Comparison of ENCODE assay signal across 30 mouse cellular contexts in genomic region chr6:85395360-85395759, GRCm38 (mm10). TPM values are rescaled to one million over a fixed set of nuclear protein-coding genes. Genes with fewer than 3 reads are reported as not detected.
DNase-seq lines count a peak whose midpoint lies in the region; ATAC-seq and TF ChIP-seq lines count a peak whose summit lies in the region.
"Had no signal": no experiment of that assay in that cellular context is flagged by ENCODE, and none has a peak within 500 bp of the region (broad histone marks: within the 10 kb centered on the region; RNA-seq: fewer than 3 reads in every experiment).

No protein-coding gene starts in this region.

- no peak overlapping the region for H3K9ac ChIP-seq in intestine, postnatal 0 days (ENCODE audit: low read depth, low read length)
- H3K9ac ChIP-seq in intestine, embryonic 15.5 days, result no peak overlapping the region
- H3K9ac ChIP-seq in stomach, postnatal 0 days (ENCODE audit: low read length), result no peak overlapping the region
- H3K9ac ChIP-seq: embryonic facial prominence, embryonic 13.5 days; forebrain, embryonic 13.5 days; hindbrain, embryonic 13.5 days had no signal

- TF ChIP-seq EP300 in stomach, postnatal 0 days (optimal IDR thresholded peaks at IDR 0.05), result no peak

- H3K4me2 ChIP-seq in intestine, postnatal 0 days (replicated peaks; ENCODE audit: low read depth), result no peak overlapping the region
- no peak overlapping the region for H3K4me2 ChIP-seq in intestine, embryonic 15.5 days (replicated peaks)
- H3K4me2 ChIP-seq in stomach, postnatal 0 days (replicated peaks; ENCODE audit: low read depth), result no peak overlapping the region
- H3K4me2 ChIP-seq: embryonic facial prominence, embryonic 13.5 days; forebrain, embryonic 13.5 days; heart, embryonic 11.5 days; hindbrain, embryonic 13.5 days had no signal

- H3K27me3 ChIP-seq in intestine, postnatal 0 days (replicated peaks; ENCODE audit: control insufficient read depth, insufficient read depth, low read length), result no peaks in the 10 kb centered on the region
- no peaks in the 10 kb centered on the region for H3K27me3 ChIP-seq in intestine, embryonic 15.5 days (replicated peaks)
- no peaks in the 10 kb centered on the region for H3K27me3 ChIP-seq in stomach, postnatal 0 days (ENCODE audit: control insufficient read depth, insufficient read depth, low read length)
- H3K27me3 ChIP-seq: embryonic facial prominence, embryonic 13.5 days; forebrain, embryonic 13.5 days had no signal

- no peaks in the 10 kb centered on the region for H3K4me1 ChIP-seq in intestine, postnatal 0 days (replicated peaks; ENCODE audit: control insufficient read depth, insufficient read depth, low read length)
- no peaks in the 10 kb centered on the region for H3K4me1 ChIP-seq in intestine, embryonic 15.5 days (replicated peaks)
- H3K4me1 ChIP-seq in stomach, postnatal 0 days (replicated peaks; ENCODE audit: control insufficient read depth, insufficient read depth), result no peaks in the 10 kb centered on the region
- H3K4me1 ChIP-seq: hindbrain, embryonic 10.5 days; hindbrain, embryonic 13.5 days had no signal

- DNase-seq in ES-CJ7 (ENCODE audit: low read depth, low spot score) (peak; percentile 44), R1 (ENCODE audit: low read depth, low spot score) (peak; percentile 72)
- no peak for DNase-seq in stomach, postnatal 0 days (ENCODE audit: low spot score)
- DNase-seq in lung, postnatal 14 days, result no peak
- DNase-seq: adrenal gland, postnatal 10 days; adrenal gland, postnatal 36 days; B cell, adult 2 months; cerebellum, adult 18-20 months; cerebellum, adult 9-10 months; cerebellum, postnatal 14 days; embryo, embryonic 11 days; gastrocnemius, postnatal 10 days; gastrocnemius, postnatal 36 days; heart, postnatal 36 days; kidney, adult 2 months had no signal

- H3K27ac ChIP-seq in intestine, postnatal 0 days (ENCODE audit: low read depth, low read length), result no peak overlapping the region
- no peak overlapping the region for H3K27ac ChIP-seq in intestine, embryonic 15.5 days
- H3K27ac ChIP-seq in stomach, postnatal 0 days (replicated peaks), result no peak overlapping the region
- H3K27ac ChIP-seq: embryonic facial prominence, embryonic 10.5 days; embryonic facial prominence, embryonic 13.5 days; forebrain, embryonic 13.5 days; hindbrain, embryonic 10.5 days; hindbrain, embryonic 13.5 days had no signal

- H3K9me3 ChIP-seq in intestine, postnatal 0 days (ENCODE audit: control insufficient read depth), result no peaks in the 10 kb centered on the region
- no peaks in the 10 kb centered on the region for H3K9me3 ChIP-seq in intestine, embryonic 15.5 days
- H3K9me3 ChIP-seq in stomach, postnatal 0 days (ENCODE audit: control insufficient read depth, low read length), result no peaks in the 10 kb centered on the region
- H3K9me3 ChIP-seq: embryonic facial prominence, embryonic 13.5 days; hindbrain, embryonic 10.5 days had no signal

- H3K4me3 ChIP-seq in intestine, postnatal 0 days (ENCODE audit: low read depth, low read length), result no peak overlapping the region
- no peak overlapping the region for H3K4me3 ChIP-seq in intestine, embryonic 15.5 days (replicated peaks)
- no peak overlapping the region for H3K4me3 ChIP-seq in stomach, postnatal 0 days (ENCODE audit: low read depth, low read length)
- H3K4me3 ChIP-seq: embryonic facial prominence, embryonic 10.5 days; embryonic facial prominence, embryonic 13.5 days; erythroblast, embryonic 14.5 days; forebrain, embryonic 13.5 days; hindbrain, embryonic 10.5 days; hindbrain, embryonic 13.5 days had no signal

- H3K36me3 ChIP-seq in intestine, postnatal 0 days (ENCODE audit: control insufficient read depth, insufficient read depth), result no peaks in the 10 kb centered on the region
- no peaks in the 10 kb centered on the region for H3K36me3 ChIP-seq in intestine, embryonic 15.5 days
- H3K36me3 ChIP-seq in stomach, postnatal 0 days (ENCODE audit: control insufficient read depth, insufficient read depth, low read length), result no peaks in the 10 kb centered on the region
- H3K36me3 ChIP-seq: embryonic facial prominence, embryonic 10.5 days; embryonic facial prominence, embryonic 13.5 days; hindbrain, embryonic 10.5 days; hindbrain, embryonic 13.5 days had no signal

- WGBS in intestine, postnatal 0 days, result 83% methylated on average over 2 of the region's 2 CpGs
- 87% methylated on average over 2 of the region's 2 CpGs for WGBS in intestine, embryonic 15.5 days
- WGBS in stomach, postnatal 0 days, result 81% methylated on average over 2 of the region's 2 CpGs

- 0 out of 2 replicates have a peak, but pooled peaks have one; percentile 12 for TF ChIP-seq CTCF in intestine, postnatal 0 days (IDR thresholded peaks at IDR 0.05; ENCODE audit: low read depth)
- TF ChIP-seq CTCF in stomach, postnatal 0 days (IDR thresholded peaks at IDR 0.05; ENCODE audit: low read depth), result no peak

- ATAC-seq in intestine, postnatal 0 days, result no peak
- no peak for ATAC-seq in intestine, embryonic 15.5 days
- no peak for ATAC-seq in stomach, postnatal 0 days (ENCODE audit: low FRiP score, low TSS enrichment)
- ATAC-seq: forebrain, embryonic 13.5 days; forebrain, embryonic 16.5 days; hindbrain, embryonic 16.5 days; intestine, embryonic 16.5 days had no signal

RNA-seq across cellular contexts. Expression of gene Rab11fip5, which starts 20.9 kb away (rescaled TPM):
- polyA plus RNA-seq in intestine, postnatal 0 days (2015; fragmentation: Nextera tagmentation; extraction: Ambion mirVana), result 30.5 and 35.8 TPM in 2 replicates
- polyA plus RNA-seq in intestine, embryonic 15.5 days (2015; fragmentation: Nextera tagmentation; extraction: Ambion mirVana), result 12.0 and 14.7 TPM in 2 replicates
- 7.6 and 8.3 TPM in 2 replicates for polyA plus RNA-seq in stomach, postnatal 0 days (2015; fragmentation: Nextera tagmentation; extraction: Ambion mirVana)

RNA-seq across cellular contexts. Expression of gene Noto, which starts 28.3 kb away (rescaled TPM):
- polyA plus RNA-seq in intestine, postnatal 0 days (2015; fragmentation: Nextera tagmentation; extraction: Ambion mirVana), result not detected in 2 replicates
- not detected in 2 replicates for polyA plus RNA-seq in intestine, embryonic 15.5 days (2015; fragmentation: Nextera tagmentation; extraction: Ambion mirVana)
- not detected in 2 replicates for polyA plus RNA-seq in stomach, postnatal 0 days (2015; fragmentation: Nextera tagmentation; extraction: Ambion mirVana)
- polyA plus RNA-seq: cortical plate, adult 2 months; embryonic facial prominence, embryonic 10.5 days; embryonic facial prominence, embryonic 13.5 days; erythroblast, embryonic 14.5 days; forebrain, embryonic 13.5 days; forebrain, embryonic 16.5 days; heart, embryonic 11.5 days; heart, embryonic 14.5 days; heart, postnatal 0 days; hindbrain, embryonic 10.5 days; hindbrain, embryonic 13.5 days; hindbrain, embryonic 16.5 days; intestine, embryonic 16.5 days; kidney, adult 2 months had no signal

RNA-seq across cellular contexts. Expression of gene Smyd5, which starts 36.4 kb away (rescaled TPM):
- 10.1 and 10.9 TPM in 2 replicates for polyA plus RNA-seq in intestine, postnatal 0 days (2015; fragmentation: Nextera tagmentation; extraction: Ambion mirVana)
- polyA plus RNA-seq in intestine, embryonic 15.5 days (2015; fragmentation: Nextera tagmentation; extraction: Ambion mirVana), result 49.8 and 52.8 TPM in 2 replicates
- polyA plus RNA-seq in stomach, postnatal 0 days (2015; fragmentation: Nextera tagmentation; extraction: Ambion mirVana), result 14.1 and 14.7 TPM in 2 replicates

RNA-seq across cellular contexts. Expression of gene Cct7, which starts 56.0 kb away (rescaled TPM):
- polyA plus RNA-seq in intestine, postnatal 0 days (2015; fragmentation: Nextera tagmentation; extraction: Ambion mirVana), result 152 and 159 TPM in 2 replicates
- 461 and 482 TPM in 2 replicates for polyA plus RNA-seq in intestine, embryonic 15.5 days (2015; fragmentation: Nextera tagmentation; extraction: Ambion mirVana)
- 214 and 219 TPM in 2 replicates for polyA plus RNA-seq in stomach, postnatal 0 days (2015; fragmentation: Nextera tagmentation; extraction: Ambion mirVana)

RNA-seq across cellular contexts. Expression of gene Pradc1, which starts 56.4 kb away (rescaled TPM):
- 23.2 and 23.7 TPM in 2 replicates for polyA plus RNA-seq in intestine, postnatal 0 days (2015; fragmentation: Nextera tagmentation; extraction: Ambion mirVana)
- 38.5 and 42.9 TPM in 2 replicates for polyA plus RNA-seq in intestine, embryonic 15.5 days (2015; fragmentation: Nextera tagmentation; extraction: Ambion mirVana)
- polyA plus RNA-seq in stomach, postnatal 0 days (2015; fragmentation: Nextera tagmentation; extraction: Ambion mirVana), result 35.3 and 35.5 TPM in 2 replicates

Comparison
In these comparisons a context has a peak if more than half of its experiments do, and no peak if none do; other contexts are left out.
1. DNase-seq: peak in ES-CJ7 (single experiment) and R1 (single experiment); none in stomach, postnatal 0 days (single experiment) and lung, postnatal 14 days (single experiment).